Mouse (Mus musculus): ENCODE results near the gene Jph4.

The Jph4 gene

DNA sequence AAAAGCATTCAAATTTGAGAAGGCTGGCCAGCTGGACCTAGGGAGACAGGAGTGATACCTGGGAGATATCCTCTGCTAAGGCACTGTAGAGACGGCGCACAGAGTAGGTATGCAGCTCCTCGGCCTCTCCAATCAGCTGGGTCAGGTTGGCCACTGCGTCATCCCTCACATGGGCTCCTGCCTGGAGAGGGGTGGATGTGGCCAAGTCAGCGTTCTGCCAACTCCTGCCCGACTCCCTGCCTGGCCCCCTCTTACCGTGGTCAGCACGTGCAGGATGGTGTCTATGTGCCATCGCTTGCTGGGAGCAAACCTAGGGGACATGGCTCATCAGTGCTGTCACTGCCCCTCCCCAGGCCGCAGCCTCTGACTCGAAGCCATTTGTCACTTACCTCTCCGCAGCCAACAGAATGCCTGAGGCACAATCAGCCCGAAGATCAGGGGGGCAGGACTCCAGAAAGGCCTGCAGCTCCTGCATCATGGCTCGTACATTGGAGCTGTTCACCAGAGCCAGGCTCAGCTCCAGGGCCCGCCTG lies 14.4 kb downstream of the Jph4 start:
- in situ Hi-C loops (cut with MboI; ENCODE audit: unreplicated experiment in 2 of 2), result loop anchor here (10.0 to 25.0 kb wide), 2 partner anchors 652 to 660 kb away; partner anchors contain the start of genes Cideb (in 2 of the 2), Ltb4r1 (in 1 of the 2) and Ltb4r2 (in 1 of the 2)

DNA sequence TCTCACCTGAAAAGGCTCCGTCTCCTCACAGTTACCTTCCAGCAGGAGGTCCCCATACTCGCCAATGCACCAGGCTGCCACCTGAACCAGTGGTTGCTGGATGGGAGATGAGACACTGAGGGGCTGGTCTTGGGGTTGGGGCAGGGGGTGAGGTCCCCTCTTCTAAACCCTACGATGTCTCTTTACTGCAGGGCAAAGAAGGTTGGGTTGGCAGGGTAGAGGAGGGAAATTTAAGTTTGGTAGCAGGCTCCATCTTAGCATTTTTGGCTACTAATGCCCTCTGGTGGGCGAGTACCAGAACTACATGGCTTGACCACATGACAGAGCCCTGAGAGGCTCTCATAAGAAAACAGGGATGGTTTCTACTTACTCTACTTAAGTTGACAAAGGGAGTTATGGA lies 15.1 kb downstream of the Jph4 start:
- in situ Hi-C loops (cut with MboI; ENCODE audit: unreplicated experiment in 2 of 2), result loop anchor here (10.0 to 25.0 kb wide), 2 partner anchors 653 to 661 kb away; partner anchors contain the start of genes Cideb (in 2 of the 2), Ltb4r1 (in 1 of the 2) and Ltb4r2 (in 1 of the 2)

DNA sequence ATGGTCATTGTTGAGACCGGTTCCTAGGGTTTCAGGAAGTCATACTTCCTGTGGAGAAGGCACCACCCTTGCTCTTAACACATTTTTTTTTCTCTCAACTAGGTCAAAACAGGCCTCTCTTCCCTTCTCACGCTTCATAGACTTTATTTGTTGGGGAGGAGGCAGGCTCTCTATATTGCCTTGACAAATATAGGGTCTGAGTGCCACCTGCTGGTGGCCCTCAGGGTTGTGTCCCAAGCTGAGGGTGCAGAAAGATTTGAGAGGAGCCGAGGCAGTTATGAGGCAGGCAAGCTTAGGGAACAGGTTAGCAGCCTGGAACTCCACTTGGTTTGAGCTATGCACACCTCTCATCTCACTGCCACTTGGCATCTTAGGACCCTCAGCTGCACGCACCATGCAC lies 18.7 kb downstream of the Jph4 start:
- in situ Hi-C loops (cut with MboI; ENCODE audit: unreplicated experiment in 2 of 2), result loop anchor here (10.0 kb wide), 3 partner anchors 83 to 383 kb away; partner anchors contain the start of genes Cebpe (in 1 of the 2), Ngdn (in 1 of the 2) and Pabpn1 (in 1 of the 2)

DNA sequence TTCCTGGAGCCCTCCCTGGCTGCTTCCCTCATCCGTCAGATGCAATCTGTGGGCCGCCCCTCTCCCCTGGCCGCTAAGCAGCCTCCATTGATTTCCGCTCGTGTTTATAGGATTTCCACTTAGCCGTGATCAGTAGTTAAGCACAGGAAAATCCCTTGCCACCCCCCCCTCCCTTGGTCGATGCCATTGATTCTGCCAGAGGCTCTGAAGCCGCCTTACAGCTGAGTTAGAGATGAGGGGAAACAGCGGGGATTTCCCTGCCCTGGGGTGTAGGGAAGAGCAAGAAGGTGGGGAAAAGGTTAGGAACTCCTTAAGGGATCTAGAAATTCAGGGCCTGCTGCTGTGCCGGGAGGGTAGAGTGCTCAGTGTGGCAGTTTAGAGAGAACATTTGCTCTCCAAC lies 19.1 kb downstream of the Jph4 start:
- in situ Hi-C loops (cut with MboI; ENCODE audit: unreplicated experiment in 2 of 2), result loop anchor here (10.0 kb wide), 3 partner anchors 83 to 383 kb away; partner anchors contain the start of genes Cebpe (in 1 of the 2), Ngdn (in 1 of the 2) and Pabpn1 (in 1 of the 2)

DNA sequence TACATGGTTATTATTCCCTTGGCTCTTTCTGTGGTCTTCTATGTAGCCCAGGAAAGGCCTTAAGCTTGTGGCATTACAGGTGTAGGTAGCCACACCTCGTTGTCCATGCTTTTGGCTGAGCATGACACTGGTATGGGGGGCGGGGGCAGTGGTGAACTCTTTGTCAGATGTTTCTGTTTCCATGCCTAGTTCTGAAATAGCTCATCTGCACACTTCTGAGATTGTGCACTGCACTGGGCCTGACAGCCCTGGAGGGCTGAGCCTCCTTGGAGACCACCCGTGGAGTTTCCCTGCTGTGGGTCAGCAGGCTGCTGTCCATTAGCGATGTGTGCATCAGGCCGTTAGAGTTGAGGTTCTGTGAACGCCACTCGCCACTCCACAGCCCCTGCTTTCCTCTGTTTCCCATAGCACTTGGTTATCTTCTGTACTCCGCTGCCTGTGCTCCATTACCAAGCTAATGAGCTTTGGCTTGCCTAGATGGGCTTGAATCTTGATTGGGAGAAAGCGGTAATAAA lies 20.1 kb downstream of the Jph4 start:
- in situ Hi-C loops (cut with MboI; ENCODE audit: unreplicated experiment in 2 of 2), result loop anchor here (10.0 kb wide), 3 partner anchors 82 to 382 kb away; partner anchors contain the start of genes Cebpe (in 1 of the 2), Ngdn (in 1 of the 2) and Pabpn1 (in 1 of the 2)

DNA sequence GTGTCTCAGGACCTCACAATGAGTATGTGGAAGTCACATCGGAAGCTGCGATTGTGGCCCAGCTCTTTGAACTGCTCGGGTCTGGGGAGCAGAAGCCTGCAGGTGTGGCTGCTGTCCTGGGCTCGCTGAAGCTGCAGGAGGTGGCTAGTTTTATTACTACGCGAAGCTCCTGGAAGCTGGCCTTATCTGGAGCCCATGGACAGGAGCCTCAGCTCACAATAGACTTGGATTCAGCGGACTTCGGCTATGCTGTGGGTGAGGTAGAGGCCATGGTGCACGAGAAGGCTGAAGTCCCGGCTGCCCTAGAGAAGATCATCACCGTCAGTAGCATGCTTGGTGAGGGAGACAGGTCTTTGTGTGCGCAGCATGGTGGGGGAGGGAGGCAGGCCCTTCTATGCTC lies 21.1 kb downstream of the Jph4 start:
- in situ Hi-C loops (cut with MboI; ENCODE audit: unreplicated experiment in 2 of 2), result loop anchor here (10.0 kb wide), 3 partner anchors 81 to 381 kb away; partner anchors contain the start of genes Cebpe (in 1 of the 2), Ngdn (in 1 of the 2) and Pabpn1 (in 1 of the 2)

DNA sequence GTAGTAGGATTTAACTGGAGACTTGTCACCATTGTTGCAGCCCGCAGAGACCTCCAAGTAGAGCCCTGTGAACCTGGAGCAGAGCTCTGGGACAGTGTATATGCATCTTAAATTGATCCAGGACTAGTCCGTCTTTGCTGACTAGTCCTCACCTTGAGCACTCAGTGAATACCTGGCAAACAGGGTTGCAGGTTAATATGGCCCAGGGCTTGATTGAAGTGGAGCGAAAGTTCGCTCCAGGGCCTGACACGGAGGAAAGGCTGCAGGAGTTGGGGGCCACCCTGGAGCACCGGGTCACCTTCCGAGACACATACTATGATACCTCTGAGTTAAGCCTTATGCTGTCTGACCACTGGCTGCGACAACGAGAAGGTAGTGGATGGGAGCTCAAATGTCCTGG lies 21.5 kb downstream of the Jph4 start:
- in situ Hi-C loops (cut with MboI; ENCODE audit: unreplicated experiment in 2 of 2), result loop anchor here (10.0 kb wide), 3 partner anchors 80 to 380 kb away; partner anchors contain the start of genes Cebpe (in 1 of the 2), Ngdn (in 1 of the 2) and Pabpn1 (in 1 of the 2)

DNA sequence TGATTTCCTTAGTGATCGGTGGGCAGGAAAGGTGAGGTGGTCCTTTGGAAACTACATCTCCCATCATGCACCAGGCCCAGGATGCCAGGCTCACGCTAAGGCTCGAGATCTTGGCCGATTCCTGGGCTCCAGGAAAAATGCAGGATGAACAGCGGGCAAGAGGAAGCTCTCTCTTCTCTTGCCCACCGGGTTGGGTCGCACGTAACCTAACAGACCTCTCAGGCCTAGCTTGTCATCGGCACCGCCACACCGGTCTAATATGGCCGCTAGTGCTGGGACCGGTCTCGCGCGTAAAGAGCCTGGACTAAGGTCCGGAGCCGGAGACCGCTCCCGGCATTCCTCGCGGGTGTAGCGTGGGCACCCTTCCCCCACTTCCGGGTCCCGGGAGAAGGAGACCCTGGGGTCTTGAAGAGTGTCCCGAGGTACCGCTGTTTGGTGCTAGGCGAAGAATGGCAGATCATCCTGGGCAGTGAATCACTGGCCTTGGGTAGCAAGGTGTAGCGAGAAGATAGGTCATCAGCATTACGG lies 22.0 kb downstream of the Jph4 start, which contains the start of gene Thtpa:
Gene Thtpa (plus strand): TSS at position 81 of the 528 bp plus-strand sequence.
- in situ Hi-C loops (cut with MboI; ENCODE audit: unreplicated experiment in 2 of 2), result loop anchor here (10.0 kb wide), 3 partner anchors 80 to 380 kb away; partner anchors contain the start of genes Cebpe (in 1 of the 2), Ngdn (in 1 of the 2) and Pabpn1 (in 1 of the 2)

DNA sequence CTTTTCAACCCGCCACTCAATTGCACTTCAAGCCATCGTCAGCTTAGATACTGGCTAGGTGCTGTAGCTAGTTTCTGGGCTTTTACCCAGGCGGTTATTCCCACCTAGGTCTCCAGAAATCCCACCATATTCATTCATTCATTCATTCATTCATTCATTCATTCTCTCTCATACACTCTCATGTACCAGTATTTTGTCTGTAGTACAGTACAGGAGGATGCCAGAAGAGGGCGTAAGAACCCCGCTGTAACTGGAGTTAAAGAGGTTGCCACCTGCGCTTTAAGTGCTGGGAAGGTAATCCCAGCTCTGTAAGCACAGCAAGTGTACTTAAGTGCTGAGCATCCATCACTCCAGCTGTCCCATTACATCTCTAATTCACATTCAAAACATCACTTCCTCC lies 22.8 kb downstream of the Jph4 start:
- in situ Hi-C loops (cut with MboI; ENCODE audit: unreplicated experiment in 2 of 2), result loop anchor here (10.0 kb wide), 3 partner anchors 79 to 379 kb away; partner anchors contain the start of genes Cebpe (in 1 of the 2), Ngdn (in 1 of the 2) and Pabpn1 (in 1 of the 2)

DNA sequence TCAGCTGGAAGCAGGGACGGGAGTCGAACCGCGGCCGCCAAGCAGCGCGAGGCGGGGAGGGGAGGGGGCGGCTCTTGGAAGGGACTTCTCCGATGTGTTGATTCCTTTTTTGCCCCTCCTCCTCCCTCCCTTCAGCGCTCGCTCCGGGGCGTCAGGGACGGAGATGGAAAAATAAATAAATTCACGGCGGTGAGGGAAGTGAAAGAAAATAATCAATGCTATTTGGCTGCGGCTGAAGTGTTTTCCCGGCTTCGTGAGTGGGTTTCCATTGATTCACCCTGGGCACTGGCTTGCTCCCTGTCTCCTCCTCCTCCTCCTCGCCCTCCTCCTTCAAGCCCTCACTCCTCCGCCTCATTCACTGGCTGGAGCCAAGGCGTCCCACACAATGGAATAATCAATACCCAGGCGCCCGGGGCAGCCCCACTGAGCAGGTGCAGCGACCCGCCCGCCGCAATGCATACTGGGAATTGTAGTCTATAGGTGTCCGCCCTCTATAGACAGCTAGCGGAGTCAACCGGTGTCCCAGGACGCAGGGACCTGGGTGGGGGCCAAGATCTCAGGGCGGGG lies 24.6 kb downstream of the Jph4 start, which contains the start of gene Zfhx2:
Gene Zfhx2 (minus strand): TSS at position 314 of the 567 bp plus-strand sequence.
- in situ Hi-C loops (cut with MboI; ENCODE audit: unreplicated experiment in 2 of 2), result loop anchor here (10.0 kb wide), 3 partner anchors 77 to 377 kb away; partner anchors contain the start of genes Cebpe (in 1 of the 2), Ngdn (in 1 of the 2) and Pabpn1 (in 1 of the 2)

DNA sequence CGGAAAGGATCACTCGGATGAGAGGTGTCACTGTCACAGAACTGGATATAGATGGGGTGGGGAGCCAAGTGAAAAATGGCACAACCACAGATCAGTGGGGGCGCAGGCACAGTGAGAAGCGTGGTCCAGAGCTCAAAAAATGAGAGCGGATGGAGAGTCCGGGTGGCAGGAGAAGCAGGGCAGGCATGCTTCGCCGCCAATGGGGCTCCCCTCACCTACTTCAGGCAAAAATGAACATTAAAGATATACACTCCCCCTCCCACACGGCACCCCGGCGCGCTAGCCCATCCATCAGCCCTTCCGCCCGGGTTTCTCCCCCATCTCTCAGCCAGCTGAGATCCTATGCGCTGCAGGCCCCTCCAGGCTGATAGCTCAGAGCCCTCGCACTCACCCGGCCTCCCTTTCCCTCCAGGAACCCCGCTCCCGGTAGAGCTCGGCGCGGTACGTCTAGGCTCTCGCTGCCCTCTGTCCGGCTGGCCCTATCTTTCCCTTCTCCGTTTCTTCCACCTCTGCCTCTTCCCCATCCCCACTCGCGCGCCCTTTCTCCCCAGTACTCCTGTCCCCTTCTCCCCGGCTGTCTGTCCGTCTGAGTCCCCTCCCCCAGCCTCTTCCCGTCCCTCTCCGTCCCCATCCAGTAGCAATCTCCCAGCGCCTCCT lies 25.4 kb downstream of the Jph4 start:
- in situ Hi-C loops (cut with MboI; ENCODE audit: unreplicated experiment in 2 of 2), result loop anchor here (10.0 kb wide), 3 partner anchors 77 to 377 kb away; partner anchors contain the start of genes Cebpe (in 1 of the 2), Ngdn (in 1 of the 2) and Pabpn1 (in 1 of the 2)

DNA sequence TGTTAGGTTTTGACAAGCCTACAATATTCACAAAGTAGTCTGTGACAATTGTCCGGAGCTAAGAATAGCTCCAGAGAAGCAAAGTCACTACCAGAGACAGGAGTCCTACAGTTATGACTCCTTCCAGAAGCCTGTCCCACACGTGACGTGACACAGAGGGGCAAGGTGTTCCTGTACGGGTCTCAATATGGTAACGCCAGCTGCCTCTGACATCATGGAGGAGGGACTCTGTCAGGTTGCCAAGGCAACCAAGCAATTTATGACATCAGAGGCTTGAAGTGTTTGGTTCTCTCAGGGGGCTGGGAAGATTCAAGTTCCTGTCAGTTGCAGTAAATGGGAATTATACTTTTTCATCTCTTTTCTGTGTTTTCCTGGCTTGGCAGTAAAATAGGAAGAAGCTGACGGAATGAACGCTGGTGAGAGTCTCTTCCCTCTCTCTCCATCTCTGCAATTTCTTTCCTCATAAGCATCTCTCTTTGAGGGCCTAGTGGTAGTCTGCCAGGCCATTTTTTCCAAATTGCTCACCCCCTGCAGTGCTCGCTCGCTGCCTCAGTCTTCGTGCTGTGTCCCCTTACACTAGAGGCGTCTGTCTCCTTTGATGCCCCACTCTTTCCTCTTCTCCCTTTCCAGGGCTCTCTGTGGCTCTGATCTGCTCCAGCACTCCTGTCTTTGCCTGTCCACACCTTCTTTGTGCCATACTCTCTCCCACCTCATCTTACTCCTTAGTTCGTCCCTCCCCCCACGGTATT lies 27.4 kb downstream of the Jph4 start:
- in situ Hi-C loops (cut with MboI; ENCODE audit: unreplicated experiment in 2 of 2), result no loop called here

DNA sequence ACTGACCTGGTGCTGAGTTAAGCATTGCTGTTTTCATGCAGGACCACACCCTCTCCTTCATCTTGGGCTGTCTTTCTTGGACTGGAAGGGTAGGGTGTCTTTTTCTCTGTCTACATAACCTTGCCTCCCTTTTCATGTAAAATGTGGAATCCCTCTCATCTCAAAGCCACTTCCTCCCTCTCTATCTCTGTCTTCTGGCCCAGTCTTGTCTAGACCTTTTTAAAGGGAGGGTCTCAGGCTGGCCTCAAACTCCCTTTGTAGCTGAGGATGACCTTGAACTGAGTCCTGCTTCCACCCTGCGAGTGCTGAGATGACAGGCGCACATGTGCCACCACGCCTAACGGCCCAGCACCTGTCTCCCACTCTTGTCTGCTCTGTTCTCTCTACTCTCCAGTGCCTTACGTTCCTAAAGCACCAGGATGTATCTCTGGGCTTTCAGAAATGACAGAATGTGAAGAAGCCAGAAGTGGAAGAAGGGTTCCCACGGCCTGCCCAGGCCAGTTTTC lies 30.7 kb downstream of the Jph4 start:
- in situ Hi-C loops (cut with MboI; ENCODE audit: unreplicated experiment in 2 of 2), result no loop called here

DNA sequence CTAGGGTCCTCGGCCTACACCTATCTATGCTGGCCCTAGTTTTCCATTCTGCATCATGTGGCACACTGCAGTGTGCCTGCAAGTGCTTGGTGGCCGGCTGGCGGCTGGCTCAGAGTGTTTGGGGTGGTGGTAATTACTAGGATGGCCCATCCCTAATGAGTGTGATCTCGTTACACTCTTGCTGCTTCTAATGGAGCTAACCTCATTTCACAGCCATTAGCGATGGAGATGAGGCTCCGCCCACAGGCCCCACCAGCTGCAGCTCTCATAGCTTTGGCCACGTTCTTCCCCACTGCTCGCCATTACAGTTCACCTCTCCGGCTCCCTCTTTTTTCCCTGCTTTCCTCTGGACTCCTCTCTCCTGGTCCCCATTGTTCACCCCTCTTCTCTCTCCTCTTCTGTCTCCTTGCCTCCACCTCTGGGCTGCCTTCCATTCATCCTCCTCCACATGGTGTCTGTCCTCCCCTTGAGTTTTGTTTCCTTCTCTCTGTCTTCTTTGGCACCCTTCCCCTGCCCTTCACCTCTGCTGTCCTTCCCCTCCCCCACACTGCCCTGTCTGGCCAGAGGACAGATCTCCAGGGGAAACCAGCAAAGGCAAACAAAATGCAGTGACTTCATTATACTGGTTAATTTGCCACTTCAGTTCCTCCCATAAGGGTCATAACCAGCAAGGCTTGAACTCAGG lies 31.3 kb downstream of the Jph4 start:
- in situ Hi-C loops (cut with MboI; ENCODE audit: unreplicated experiment in 2 of 2), result no loop called here

DNA sequence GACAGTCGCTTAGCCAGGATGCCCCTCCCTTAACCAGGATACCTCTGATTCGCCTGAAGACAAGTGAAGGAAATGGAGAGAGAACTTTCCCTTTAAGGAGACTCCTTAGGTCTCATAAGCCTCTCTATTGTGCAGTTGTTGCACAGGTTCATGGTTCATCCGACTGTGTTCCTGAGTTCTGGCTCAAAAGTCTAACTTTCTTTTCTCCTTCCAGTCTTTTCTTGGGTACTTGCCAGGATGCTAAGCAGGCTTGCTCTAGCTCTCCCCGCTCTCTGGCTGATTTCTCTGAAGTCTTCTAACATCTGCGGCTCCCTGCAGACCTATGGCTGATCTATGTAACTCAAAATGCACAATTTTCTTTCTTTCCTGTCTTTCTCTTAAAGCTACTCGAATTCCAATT lies 33.3 kb downstream of the Jph4 start:
- in situ Hi-C loops (cut with MboI; ENCODE audit: unreplicated experiment in 2 of 2), result loop anchor here in 1 of 2 experiments (5.0 kb wide), 2 partner anchors 46 to 236 kb away; no protein-coding TSS in a partner anchor

DNA sequence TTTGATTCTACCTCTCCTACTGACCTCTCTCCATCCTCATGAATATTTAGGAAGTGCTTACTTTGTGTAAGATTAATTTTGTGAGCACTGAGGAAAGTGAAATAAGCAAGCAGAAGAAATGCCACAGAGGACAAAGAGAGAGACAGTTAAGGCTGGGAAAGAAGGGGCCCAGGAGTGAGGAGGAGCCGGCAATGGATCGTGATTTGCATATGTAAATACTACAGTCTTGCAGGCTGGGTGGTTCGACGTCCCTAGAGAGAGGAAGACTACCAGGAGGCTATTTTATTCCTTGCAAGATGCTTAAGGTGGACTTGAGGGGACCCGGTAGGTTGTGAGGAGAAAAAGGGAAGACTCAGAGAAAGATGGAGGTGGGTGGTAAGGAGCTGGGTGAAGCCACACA lies 35.6 kb downstream of the Jph4 start:
- in situ Hi-C loops (cut with MboI; ENCODE audit: unreplicated experiment in 2 of 2), result loop anchor here in 1 of 2 experiments (5.0 kb wide), 2 partner anchors 44 to 234 kb away; no protein-coding TSS in a partner anchor

DNA sequence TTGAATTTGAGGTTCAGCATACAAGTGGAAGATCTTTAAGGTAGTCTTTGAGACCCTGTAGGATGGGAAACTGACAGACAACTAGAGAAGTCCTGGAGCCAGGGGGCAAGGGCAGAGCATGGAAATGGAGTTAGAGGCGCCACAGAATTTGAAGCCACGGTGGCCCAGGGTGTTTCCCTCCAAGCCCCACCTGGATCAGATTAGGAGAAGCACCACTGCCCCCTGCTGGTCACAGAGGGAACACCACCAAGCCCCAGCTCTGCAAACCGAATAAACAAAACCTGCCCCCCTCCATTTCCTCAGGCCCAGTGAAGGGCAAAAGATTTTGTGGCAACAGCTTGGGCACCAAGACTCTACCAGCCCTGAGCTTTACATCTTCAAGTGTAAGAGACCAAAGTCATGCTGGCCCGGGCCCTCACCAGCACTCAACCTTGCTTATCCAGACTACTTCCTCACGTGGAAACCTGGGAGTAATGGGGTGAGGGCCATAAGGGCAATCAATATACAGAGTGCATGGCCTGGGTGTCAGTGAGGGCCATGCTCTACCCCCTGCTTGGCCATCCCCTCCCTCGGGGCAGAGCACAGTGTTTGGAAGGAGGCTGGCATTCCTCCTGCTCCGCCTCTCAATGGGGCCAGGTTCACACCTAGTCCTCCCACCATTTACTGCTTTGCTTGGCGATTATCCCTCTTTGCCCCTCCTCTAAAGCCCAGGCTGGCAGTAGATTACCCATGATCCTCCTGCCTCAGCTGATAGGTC lies 37.3 kb downstream of the Jph4 start:
- in situ Hi-C loops (cut with MboI; ENCODE audit: unreplicated experiment in 2 of 2), result loop anchor here in 1 of 2 experiments (5.0 to 10.0 kb wide), 2 partner anchors 52 to 235 kb away; no protein-coding TSS in a partner anchor

All from v-Abl transformed pro-B cells (cell line).